ENCODE assay signal across 9 mouse cellular contexts in genomic region chr2:101472449-101473115, GRCm38 (mm10).
DNase-seq lines count a peak whose midpoint lies in the region; ATAC-seq and TF ChIP-seq lines count a peak whose summit lies in the region.
"Had no signal": no experiment of that assay in that cellular context is flagged by ENCODE, and none has a peak within 500 bp of the region (broad histone marks: within the 10 kb centered on the region; RNA-seq: fewer than 3 reads in every experiment).

No protein-coding gene starts in this region.

- H3K79me2 ChIP-seq in heart, adult 2 months (replicated peaks; ENCODE audit: control insufficient read depth, insufficient read depth, low read length) = no peaks in the 10 kb centered on the region

- no peak overlapping the region for H3K4me2 ChIP-seq in kidney, embryonic 15.5 days
- no peak overlapping the region for H3K4me2 ChIP-seq in limb, embryonic 14.5 days (replicated peaks; ENCODE audit: low read depth, low read length, severe bottlenecking)
- H3K4me2 ChIP-seq in stomach, embryonic 14.5 days (replicated peaks; ENCODE audit: low read depth, low read length) = no peak overlapping the region
- H3K4me2 ChIP-seq: embryonic facial prominence, embryonic 13.5 days had no signal

- peak; percentile 80 for ATAC-seq in kidney, embryonic 15.5 days (replicated peaks; ENCODE audit: low FRiP score)
- peak; percentile 75; the same call in 1 of the 2 replicates for ATAC-seq in limb, embryonic 14.5 days (ENCODE audit: low FRiP score, low read depth)
- ATAC-seq in stomach, embryonic 14.5 days (ENCODE audit: insufficient number of reproducible peaks, insufficient read depth, low FRiP score, low read depth) = peak; percentile 42; the same call in 1 of the 2 replicates

- no peak for TF ChIP-seq POLR2A in heart, adult 2 months (IDR thresholded peaks at IDR 0.05; ENCODE audit: insufficient read depth, low read depth, low read length)
- no peak for TF ChIP-seq POLR2A in limb, embryonic 14.5 days (IDR thresholded peaks at IDR 0.05; ENCODE audit: borderline replicate concordance, extremely low read depth, insufficient read depth, insufficient read length)

- TF ChIP-seq CTCF in heart, adult 2 months (IDR thresholded peaks at IDR 0.05) = peak; percentile 95

- H3K36me3 ChIP-seq in heart, adult 2 months (ENCODE audit: control insufficient read depth, insufficient read depth, low read length) = no peaks in the 10 kb centered on the region
- no peaks in the 10 kb centered on the region for H3K36me3 ChIP-seq in kidney, embryonic 15.5 days
- no peaks in the 10 kb centered on the region for H3K36me3 ChIP-seq in limb, embryonic 14.5 days (ENCODE audit: control insufficient read depth, insufficient read depth, low read length)
- no peaks in the 10 kb centered on the region for H3K36me3 ChIP-seq in stomach, embryonic 14.5 days (ENCODE audit: control insufficient read depth, insufficient read depth, low read length)
- H3K36me3 ChIP-seq: embryonic facial prominence, embryonic 13.5 days had no signal

- no peaks in the 10 kb centered on the region for H3K4me1 ChIP-seq in heart, adult 2 months (ENCODE audit: control insufficient read depth, insufficient read depth, low read length)
- no peaks in the 10 kb centered on the region for H3K4me1 ChIP-seq in kidney, embryonic 15.5 days
- H3K4me1 ChIP-seq in limb, embryonic 14.5 days (ENCODE audit: control insufficient read depth, insufficient read depth, low read length) = no peaks in the 10 kb centered on the region
- H3K4me1 ChIP-seq in stomach, embryonic 14.5 days (ENCODE audit: control insufficient read depth, insufficient read depth, low read length) = no peaks in the 10 kb centered on the region
- H3K4me1 ChIP-seq: embryonic facial prominence, embryonic 13.5 days had no signal

- DNase-seq in B cell, adult 2 months = peak; percentile 87 to 89
- peak; percentile 90 for DNase-seq in adrenal gland, postnatal 10 days
- peak; percentile 74 for DNase-seq in embryo, embryonic 9.5 days (ENCODE audit: extremely low spot score)
- peak; percentile 75 to 77 for DNase-seq in heart, adult 2 months
- DNase-seq in limb, embryonic 14.5 days (ENCODE audit: low spot score) = peak; percentile 90
- peak; percentile 89 for DNase-seq in naive thymus-derived CD4-positive, alpha-beta T cell, adult 2 months (ENCODE audit: low read depth)

- H3K9me3 ChIP-seq in kidney, embryonic 15.5 days (replicated peaks) = no peaks in the 10 kb centered on the region
- no peaks in the 10 kb centered on the region for H3K9me3 ChIP-seq in limb, embryonic 14.5 days (ENCODE audit: control insufficient read depth, low read length)
- no peaks in the 10 kb centered on the region for H3K9me3 ChIP-seq in stomach, embryonic 14.5 days (ENCODE audit: control insufficient read depth, low read depth, low read length)
- H3K9me3 ChIP-seq: embryonic facial prominence, embryonic 13.5 days had no signal

- intact Hi-C loops in heart, adult 2 months (cut with DNase I) = loop anchor here (1.0 kb wide), 1 partner anchor 181 kb away; no protein-coding TSS in a partner anchor

- H3K27ac ChIP-seq in heart, adult 2 months = no peak overlapping the region
- H3K27ac ChIP-seq in kidney, embryonic 15.5 days = no peak overlapping the region
- H3K27ac ChIP-seq in limb, embryonic 14.5 days (replicated peaks; ENCODE audit: low read depth, low read length) = no peak overlapping the region
- no peak overlapping the region for H3K27ac ChIP-seq in stomach, embryonic 14.5 days (ENCODE audit: low read length)
- H3K27ac ChIP-seq: embryonic facial prominence, embryonic 13.5 days had no signal

- H3K9ac ChIP-seq in heart, adult 2 months (ENCODE audit: low read depth, low read length) = no peak overlapping the region
- H3K9ac ChIP-seq in kidney, embryonic 15.5 days = no peak overlapping the region
- no peak overlapping the region for H3K9ac ChIP-seq in limb, embryonic 14.5 days (ENCODE audit: low read depth, low read length, severe bottlenecking)
- no peak overlapping the region for H3K9ac ChIP-seq in stomach, embryonic 14.5 days (replicated peaks; ENCODE audit: low read depth, low read length)
- H3K9ac ChIP-seq: embryonic facial prominence, embryonic 13.5 days had no signal

- H3K4me3 ChIP-seq in heart, adult 2 months = no peak overlapping the region
- H3K4me3 ChIP-seq in kidney, embryonic 15.5 days (replicated peaks) = no peak overlapping the region
- no peak overlapping the region for H3K4me3 ChIP-seq in limb, embryonic 14.5 days (replicated peaks; ENCODE audit: low read length)
- H3K4me3 ChIP-seq in stomach, embryonic 14.5 days (ENCODE audit: low read depth, low read length) = no peak overlapping the region
- H3K4me3 ChIP-seq: embryonic facial prominence, embryonic 13.5 days had no signal

- TF ChIP-seq EP300 in heart, adult 2 months (IDR thresholded peaks at IDR 0.05; ENCODE audit: insufficient read depth, low read depth, low read length) = 0 out of 2 replicates have a peak, but pooled peaks have one; percentile 40

- WGBS in heart, adult 2 months = 32% methylated on average over 8 of the region's 8 CpGs
- WGBS in kidney, embryonic 15.5 days = 33% methylated on average over 8 of the region's 8 CpGs
- 31% methylated on average over 8 of the region's 8 CpGs for WGBS in limb, embryonic 14.5 days
- 33% methylated on average over 8 of the region's 8 CpGs for WGBS in stomach, embryonic 14.5 days

- H3K27me3 ChIP-seq in heart, adult 2 months (ENCODE audit: control insufficient read depth, insufficient read depth, low read length) = no peaks in the 10 kb centered on the region
- H3K27me3 ChIP-seq in kidney, embryonic 15.5 days = no peaks in the 10 kb centered on the region
- H3K27me3 ChIP-seq in limb, embryonic 14.5 days (ENCODE audit: control insufficient read depth, insufficient read depth, low read length) = no peaks in the 10 kb centered on the region
- no peaks in the 10 kb centered on the region for H3K27me3 ChIP-seq in stomach, embryonic 14.5 days (ENCODE audit: control insufficient read depth, insufficient read depth, low read length)
- H3K27me3 ChIP-seq: embryonic facial prominence, embryonic 13.5 days had no signal
